8 mouse cellular contexts compared by ENCODE assay signal in the genomic region with DNA sequence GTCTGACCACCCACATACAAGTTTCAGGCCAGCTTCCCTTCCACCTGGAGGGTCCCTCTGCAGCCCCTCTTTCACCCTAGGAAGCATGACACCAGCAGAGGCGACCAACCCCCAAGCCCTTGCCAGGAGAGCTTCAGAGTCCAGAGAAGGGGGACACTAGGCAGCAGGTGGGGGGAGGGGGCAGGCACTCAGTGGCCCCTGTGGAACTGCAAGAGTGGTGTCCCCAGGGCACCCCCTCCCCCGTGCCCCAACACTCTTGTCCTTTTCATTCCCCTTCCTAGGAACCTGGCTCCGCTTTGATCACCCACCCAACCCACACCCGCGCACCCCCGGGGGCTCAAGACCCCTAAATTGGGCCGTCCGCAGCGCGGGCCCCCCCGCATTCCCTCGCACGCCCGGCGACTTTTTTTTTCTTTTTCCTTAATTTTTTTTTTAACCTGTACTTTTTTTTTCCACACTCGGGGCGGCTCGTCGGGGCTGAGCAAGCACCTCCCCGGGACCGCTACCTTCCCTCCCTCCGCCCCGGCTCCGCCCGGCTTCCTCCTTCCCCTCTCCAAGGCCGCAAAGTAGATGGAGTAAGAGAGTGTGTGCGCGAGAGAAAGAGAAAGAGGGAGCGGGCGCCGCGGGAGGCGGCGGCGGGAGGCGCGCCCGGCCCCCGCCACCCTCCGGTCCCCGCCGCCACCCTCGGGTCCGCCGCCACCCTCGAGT. TPM values are rescaled to one million over a fixed set of nuclear protein-coding genes. Genes with fewer than 3 reads are reported as not detected.
A peak's percentile ranks its signal among the peaks of the same experiment; 100 is the strongest.
DNase-seq lines count a peak whose midpoint lies in the region; ATAC-seq and TF ChIP-seq lines count a peak whose summit lies in the region.

No protein-coding gene starts in this region.

- no peak for TF ChIP-seq CTCF in heart, postnatal 0 days (IDR thresholded peaks at IDR 0.05; ENCODE audit: low read depth)

- 2% methylated on average over 43 of the region's 46 CpGs for WGBS in heart, postnatal 0 days
- 1% methylated on average over 46 of the region's 46 CpGs for WGBS in limb, embryonic 11.5 days

- peaks cover 11% of the 10 kb centered on the region for H3K27me3 ChIP-seq in heart, postnatal 0 days (ENCODE audit: control insufficient read depth, insufficient read depth, low read length)
- H3K27me3 ChIP-seq in limb, embryonic 11.5 days (ENCODE audit: control insufficient read depth, insufficient read depth, low read length), result 0 out of 2 replicates have a peak, but pooled peaks cover 2% of the 10 kb centered on the region

- peak overlapping the region; percentile 92 for H3K9ac ChIP-seq in heart, postnatal 0 days (replicated peaks; ENCODE audit: low read depth, low read length)
- peak overlapping the region; percentile 61 for H3K9ac ChIP-seq in limb, embryonic 11.5 days (ENCODE audit: low read length)

- peak; percentile 50 for ATAC-seq in frontal cortex, adult (ENCODE audit: low TSS enrichment)
- peak; percentile 55 for ATAC-seq in heart, postnatal 0 days (ENCODE audit: insufficient read depth, low read depth)
- peak; percentile 41; the same call in 1 of the 2 replicates for ATAC-seq in limb, embryonic 11.5 days (ENCODE audit: insufficient number of reproducible peaks, low FRiP score, low TSS enrichment, low read depth)
- peak; percentile 43 for ATAC-seq in megakaryocyte-erythroid progenitor cell, adult 5-6 weeks (replicated peaks; ENCODE audit: low FRiP score, low TSS enrichment, poor library complexity, severe bottlenecking)

- H3K4me3 ChIP-seq in heart, postnatal 0 days (ENCODE audit: low read depth, low read length), result peak overlapping the region; percentile 98
- H3K4me3 ChIP-seq in limb, embryonic 11.5 days (ENCODE audit: low read depth, low read length), result peak overlapping the region; percentile 80

- H3K4me2 ChIP-seq in heart, postnatal 0 days (ENCODE audit: low read depth, low read length), result peak overlapping the region; percentile 93
- H3K4me2 ChIP-seq in limb, embryonic 11.5 days (ENCODE audit: low read depth, severe bottlenecking), result peak overlapping the region; percentile 76

- no peaks in the 10 kb centered on the region for H3K4me1 ChIP-seq in heart, postnatal 0 days (ENCODE audit: control insufficient read depth, insufficient read depth)
- H3K4me1 ChIP-seq in limb, embryonic 11.5 days (ENCODE audit: control insufficient read depth, insufficient read depth, low read length), result 0 out of 2 replicates have a peak, but pooled peaks cover 2% of the 10 kb centered on the region

- no peak for TF ChIP-seq EP300 in heart, postnatal 0 days (IDR thresholded peaks at IDR 0.05; ENCODE audit: low read depth)

- 0 out of 2 replicates have a peak, but pooled peaks cover 5% of the 10 kb centered on the region for H3K9me3 ChIP-seq in heart, postnatal 0 days (replicated peaks; ENCODE audit: control insufficient read depth, low read length)
- H3K9me3 ChIP-seq in limb, embryonic 11.5 days (ENCODE audit: control insufficient read depth, low read length), result 0 out of 2 replicates have a peak, but pooled peaks cover 4% of the 10 kb centered on the region

- DNase-seq in frontal cortex, postnatal 25 days (ENCODE audit: low spot score in 2 of 2), result no peak
- DNase-seq in NIH3T3 (ENCODE audit: low read depth), result peak; percentile 70
- DNase-seq in embryo, embryonic 10 days (ENCODE audit: low spot score), result peak; percentile 27
- DNase-seq in heart, postnatal 0 days (ENCODE audit: low spot score), result peak; percentile 14
- DNase-seq in limb, embryonic 11.5 days (ENCODE audit: low spot score), result peak; percentile 58
- peak; percentile 31 for DNase-seq in testis, postnatal 14 days (ENCODE audit: low spot score)

- H3K36me3 ChIP-seq in heart, postnatal 0 days (replicated peaks; ENCODE audit: control insufficient read depth, insufficient read depth, low read length), result no peaks in the 10 kb centered on the region
- no peaks in the 10 kb centered on the region for H3K36me3 ChIP-seq in limb, embryonic 11.5 days (ENCODE audit: control insufficient read depth, insufficient read depth, low read length)

- peak overlapping the region; percentile 82 for H3K27ac ChIP-seq in heart, postnatal 0 days (ENCODE audit: low read depth)
- H3K27ac ChIP-seq in limb, embryonic 11.5 days (replicated peaks; ENCODE audit: low read depth, low read length), result peak overlapping the region; percentile 60; the same call in 1 of the 2 replicates

RNA-seq across cellular contexts. Expression of gene Cdyl2, which starts 0.7 kb away (rescaled TPM):
- total RNA-seq in heart, postnatal 0 days (2014; rRNA removed; ENCODE audit: low replicate concordance), result 3.6 and 4.7 TPM in 2 replicates
- 3.3 and 4.2 TPM in 2 replicates for polyA plus RNA-seq in heart, postnatal 0 days (2015; fragmentation: Nextera tagmentation; extraction: Ambion mirVana)
- 6.3 and 6.4 TPM in 2 replicates for polyA plus RNA-seq in limb, embryonic 11.5 days (2014; fragmentation: Nextera tagmentation; extraction: Ambion mirVana)
- total RNA-seq in megakaryocyte-erythroid progenitor cell, adult 5-6 weeks (2014; fragmentation: Nextera tagmentation), result 2.4 and 4.0 TPM in 2 replicates
- total RNA-seq in megakaryocyte-erythroid progenitor cell, adult 5-6 weeks (2017), result 3.6 and 4.4 TPM in 2 replicates

Comparison
In these comparisons a context has a peak if more than half of its experiments do, and no peak if none do; other contexts are left out.
1. DNase-seq: peak in NIH3T3 (single experiment), embryo, embryonic 10 days (single experiment), heart, postnatal 0 days (single experiment), limb, embryonic 11.5 days (single experiment) and testis, postnatal 14 days (single experiment); none in frontal cortex, postnatal 25 days (0 of 2).
2. Peak in every context shown above with its lines, with median percentiles within 50 percentile points of each other: ATAC-seq.